Mouse (Mus musculus): ENCODE results near the gene Abcc1. TPM values are rescaled to one million over a fixed set of nuclear protein-coding genes. Genes with fewer than 3 reads are reported as not detected.

The Abcc1 gene
- polyA plus RNA-seq, 1 experiment from 2014 or later = 10.9 TPM

GRCm38 (mm10) chr16:14379888-14380287 is 18.5 kb downstream of the Abcc1 start:
- Histone ChIP-seq H3K4me2 (replicated peaks) (no peak overlapping the region), H3K27me3 (no peaks in the 10 kb centered on the region), H3K27ac (no peak overlapping the region), H3K36me3 (no peaks in the 10 kb centered on the region), H3K9ac (no peak overlapping the region), H3K9me3 (replicated peaks) (no peaks in the 10 kb centered on the region), H3K4me3 (no peak overlapping the region), H3K4me1 (no peaks in the 10 kb centered on the region)
- ATAC-seq (ENCODE audit: low FRiP score) = no peak
- 93% methylated on average over 7 of the region's 7 CpGs for WGBS

- Histone ChIP-seq H3K36me3 (no peaks in the 10 kb centered on the region), H3K4me3 (no peak overlapping the region), H3K27ac (no peak overlapping the region), H3K9ac (no peak overlapping the region), H3K4me2 (replicated peaks) (no peak overlapping the region), H3K9me3 (replicated peaks) (no peaks in the 10 kb centered on the region), H3K27me3 (no peaks in the 10 kb centered on the region), H3K4me1 (no peaks in the 10 kb centered on the region)
- ATAC-seq (ENCODE audit: low FRiP score) = no peak
These were observed 19.8 kb downstream of the Abcc1 start for GRCm38 (mm10) chr16:14381061-14381665.

GRCm38 (mm10) chr16:14399303-14399702 is 37.9 kb downstream of the Abcc1 start:
- no peak overlapping the region for H3K27ac ChIP-seq
- WGBS = 90% methylated on average over 4 of the region's 4 CpGs
- no peaks in the 10 kb centered on the region for H3K9me3 ChIP-seq (replicated peaks)
- no peaks in the 10 kb centered on the region for H3K27me3 ChIP-seq
- H3K4me2 ChIP-seq (replicated peaks) = no peak overlapping the region
- no peaks in the 10 kb centered on the region for H3K4me1 ChIP-seq
- ATAC-seq (ENCODE audit: low FRiP score) = no peak
- H3K4me3 ChIP-seq = no peak overlapping the region
- no peaks in the 10 kb centered on the region for H3K36me3 ChIP-seq
- H3K9ac ChIP-seq = no peak overlapping the region

GRCm38 (mm10) chr16:14403507-14403906 is 42.1 kb downstream of the Abcc1 start:
- H3K4me2 ChIP-seq (replicated peaks) = no peak overlapping the region
- H3K4me3 ChIP-seq = no peak overlapping the region
- H3K4me1 ChIP-seq = no peaks in the 10 kb centered on the region
- H3K27ac ChIP-seq = no peak overlapping the region
- H3K27me3 ChIP-seq = no peaks in the 10 kb centered on the region
- H3K36me3 ChIP-seq = peaks cover 27% of the 10 kb centered on the region
- 87% methylated on average over 2 of the region's 2 CpGs for WGBS
- ATAC-seq (ENCODE audit: low FRiP score) = no peak
- no peak overlapping the region for H3K9ac ChIP-seq
- H3K9me3 ChIP-seq (replicated peaks) = no peaks in the 10 kb centered on the region

GRCm38 (mm10) chr16:14405636-14406035 is 44.3 kb downstream of the Abcc1 start:
- H3K4me2 ChIP-seq (replicated peaks) = no peak overlapping the region
- no peaks in the 10 kb centered on the region for H3K27me3 ChIP-seq
- H3K36me3 ChIP-seq = peaks cover 27% of the 10 kb centered on the region
- H3K4me1 ChIP-seq = no peaks in the 10 kb centered on the region
- H3K4me3 ChIP-seq = no peak overlapping the region
- H3K9ac ChIP-seq = no peak overlapping the region
- ATAC-seq (ENCODE audit: low FRiP score) = no peak
- no peaks in the 10 kb centered on the region for H3K9me3 ChIP-seq (replicated peaks)
- 95% methylated on average over 6 of the region's 6 CpGs for WGBS
- H3K27ac ChIP-seq = no peak overlapping the region

GRCm38 (mm10) chr16:14409124-14409523 is 47.8 kb downstream of the Abcc1 start:
- 96% methylated on average over 2 of the region's 2 CpGs for WGBS
- H3K9ac ChIP-seq = no peak overlapping the region
- H3K27ac ChIP-seq = no peak overlapping the region
- H3K4me3 ChIP-seq = no peak overlapping the region
- no peaks in the 10 kb centered on the region for H3K4me1 ChIP-seq
- peaks cover 38% of the 10 kb centered on the region for H3K36me3 ChIP-seq
- no peak for ATAC-seq (ENCODE audit: low FRiP score)
- no peaks in the 10 kb centered on the region for H3K27me3 ChIP-seq
- no peaks in the 10 kb centered on the region for H3K9me3 ChIP-seq (replicated peaks)
- H3K4me2 ChIP-seq (replicated peaks) = no peak overlapping the region

- peaks cover 37% of the 10 kb centered on the region for H3K36me3 ChIP-seq
- 93% methylated on average over 3 of the region's 3 CpGs for WGBS
These were observed 48.4 kb downstream of the Abcc1 start for GRCm38 (mm10) chr16:14409776-14410175.

GRCm38 (mm10) chr16:14410611-14411010 is 49.3 kb downstream of the Abcc1 start:
- no peak overlapping the region for H3K9ac ChIP-seq
- WGBS = 96% methylated on average over 7 of the region's 7 CpGs

More at GRCm38 (mm10) chr16:14409776-14410175, 48.4 kb downstream of the Abcc1 start:
- Histone ChIP-seq H3K4me1 (no peaks in the 10 kb centered on the region), H3K27ac (no peak overlapping the region), H3K9me3 (replicated peaks) (no peaks in the 10 kb centered on the region), H3K4me2 (replicated peaks) (no peak overlapping the region), H3K4me3 (no peak overlapping the region), H3K9ac (no peak overlapping the region), H3K27me3 (no peaks in the 10 kb centered on the region)
- ATAC-seq (ENCODE audit: low FRiP score) = no peak

GRCm38 (mm10) chr16:14411156-14411555 is 49.8 kb downstream of the Abcc1 start:
- H3K9me3 ChIP-seq (replicated peaks) = no peaks in the 10 kb centered on the region
- no peak overlapping the region for H3K27ac ChIP-seq
- H3K36me3 ChIP-seq = peaks cover 23% of the 10 kb centered on the region
- WGBS = 94% methylated on average over 7 of the region's 7 CpGs
- no peaks in the 10 kb centered on the region for H3K4me1 ChIP-seq
- H3K9ac ChIP-seq = no peak overlapping the region
- H3K4me3 ChIP-seq = no peak overlapping the region
- no peak for ATAC-seq (ENCODE audit: low FRiP score)
- H3K4me2 ChIP-seq (replicated peaks) = no peak overlapping the region
- H3K27me3 ChIP-seq = no peaks in the 10 kb centered on the region

More at GRCm38 (mm10) chr16:14410611-14411010, 49.3 kb downstream of the Abcc1 start:
- Histone ChIP-seq H3K4me1 (no peaks in the 10 kb centered on the region), H3K9me3 (replicated peaks) (no peaks in the 10 kb centered on the region), H3K4me2 (replicated peaks) (no peak overlapping the region), H3K27me3 (no peaks in the 10 kb centered on the region), H3K36me3 (peaks cover 29% of the 10 kb centered on the region), H3K4me3 (no peak overlapping the region), H3K27ac (no peak overlapping the region)
- no peak for ATAC-seq (ENCODE audit: low FRiP score)

GRCm38 (mm10) chr16:14412551-14412950 is 51.2 kb downstream of the Abcc1 start:
- H3K4me2 ChIP-seq (replicated peaks) = no peak overlapping the region
- peaks cover 12% of the 10 kb centered on the region; the same call in 1 of the 2 replicates for H3K36me3 ChIP-seq
- H3K27ac ChIP-seq = no peak overlapping the region
- no peaks in the 10 kb centered on the region for H3K9me3 ChIP-seq (replicated peaks)
- no peak overlapping the region for H3K9ac ChIP-seq
- ATAC-seq (ENCODE audit: low FRiP score) = no peak
- no peaks in the 10 kb centered on the region for H3K27me3 ChIP-seq
- 95% methylated on average over 5 of the region's 5 CpGs for WGBS
- no peak overlapping the region for H3K4me3 ChIP-seq
- no peaks in the 10 kb centered on the region for H3K4me1 ChIP-seq

- Histone ChIP-seq H3K9ac (no peak overlapping the region), H3K4me2 (replicated peaks) (no peak overlapping the region), H3K4me1 (no peaks in the 10 kb centered on the region), H3K27me3 (no peaks in the 10 kb centered on the region), H3K4me3 (no peak overlapping the region), H3K27ac (no peak overlapping the region), H3K36me3 (peaks cover 15% of the 10 kb centered on the region), H3K9me3 (replicated peaks) (no peaks in the 10 kb centered on the region)
- no peak for ATAC-seq (ENCODE audit: low FRiP score)
- WGBS = 96% methylated on average over 9 of the region's 9 CpGs
These were observed 53.8 kb downstream of the Abcc1 start for GRCm38 (mm10) chr16:14415206-14415605.

- Histone ChIP-seq H3K9me3 (replicated peaks) (no peaks in the 10 kb centered on the region), H3K4me3 (no peak overlapping the region), H3K9ac (no peak overlapping the region), H3K27ac (no peak overlapping the region), H3K27me3 (no peaks in the 10 kb centered on the region), H3K4me2 (replicated peaks) (no peak overlapping the region), H3K4me1 (no peaks in the 10 kb centered on the region), H3K36me3 (peaks cover 7% of the 10 kb centered on the region)
- WGBS = 88% methylated on average over 5 of the region's 5 CpGs
- no peak for ATAC-seq (ENCODE audit: low FRiP score)
These were observed 55.7 kb downstream of the Abcc1 start for GRCm38 (mm10) chr16:14416957-14417618.

All from hindbrain, embryonic 12.5 days (tissue).